Mouse (Mus musculus) megakaryocyte-erythroid progenitor cell, adult 5-6 weeks (primary cell): Measurements from ENCODE around the gene Msi2. TPM values are rescaled to one million over a fixed set of nuclear protein-coding genes. Genes with fewer than 3 reads are reported as not detected.

ENCODE experiments used
- ATAC-seq: replicated peaks from 2 replicates; pipeline ENCODE4 v1.8.0; 2016; ENCODE audit warnings: mild to moderate bottlenecking, inconsistent platforms; ENCODE audit not compliant: severe bottlenecking, poor library complexity, low FRiP score, low TSS enrichment
- total RNA-seq, 2 experiments: library from RNA; stranded (forward) in 1 of 2; stranded (reverse) in 1 of 2; fragments of 200-1000, 215-1000 nt in 1 of 2; fragments of >200 nt in 1 of 2; fragmentation: Nextera tagmentation in 1 of 2; gene quantifications; 2 replicates each; pipeline ENCODE4 v1.2.3; 2014 to 2017

Gene Msi2
- total RNA-seq (2014; fragmentation: Nextera tagmentation) (89.1 and 92.4 TPM in 2 replicates), total RNA-seq (2017) (111 and 162 TPM in 2 replicates)

DNA sequence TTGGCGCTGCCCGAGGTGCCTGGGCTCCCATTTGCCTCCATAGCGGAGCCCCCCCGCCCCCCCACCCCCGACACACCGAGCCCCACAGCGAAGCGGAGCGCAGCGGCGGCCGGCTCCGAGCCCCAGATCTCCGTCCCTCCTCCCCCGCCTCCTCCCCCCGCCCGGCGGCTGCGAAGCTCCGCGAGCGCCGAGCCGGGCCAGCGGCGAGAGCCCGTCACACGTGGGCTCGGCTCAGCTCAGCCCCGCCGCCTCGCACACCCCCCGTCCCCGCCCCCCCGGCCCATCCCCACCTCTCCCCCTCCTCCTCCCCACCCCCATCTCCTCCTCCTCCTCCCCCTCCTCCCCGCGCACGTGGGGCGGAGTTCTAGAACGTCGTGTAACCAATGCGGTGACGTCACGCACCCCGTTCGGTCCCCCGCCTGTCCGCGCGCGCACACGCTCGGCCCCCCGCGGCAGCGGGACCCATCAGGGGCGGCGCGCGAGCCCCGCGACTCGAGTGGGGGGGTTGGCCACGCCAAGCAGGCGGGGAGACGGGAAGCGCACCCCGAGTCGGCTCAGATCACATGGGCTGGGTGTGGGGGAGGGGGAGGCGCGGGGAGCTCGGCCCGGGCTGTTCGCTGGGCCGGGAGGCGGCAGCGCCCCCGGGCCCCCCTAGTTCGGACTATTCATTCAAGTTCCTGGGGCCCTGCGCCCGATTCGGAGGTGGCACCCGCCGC, at the start of gene Msi2:
TSS of gene Msi2 (minus strand) at position 464 of the 716 bp plus-strand sequence.
- ATAC-seq = peak; percentile 49

DNA sequence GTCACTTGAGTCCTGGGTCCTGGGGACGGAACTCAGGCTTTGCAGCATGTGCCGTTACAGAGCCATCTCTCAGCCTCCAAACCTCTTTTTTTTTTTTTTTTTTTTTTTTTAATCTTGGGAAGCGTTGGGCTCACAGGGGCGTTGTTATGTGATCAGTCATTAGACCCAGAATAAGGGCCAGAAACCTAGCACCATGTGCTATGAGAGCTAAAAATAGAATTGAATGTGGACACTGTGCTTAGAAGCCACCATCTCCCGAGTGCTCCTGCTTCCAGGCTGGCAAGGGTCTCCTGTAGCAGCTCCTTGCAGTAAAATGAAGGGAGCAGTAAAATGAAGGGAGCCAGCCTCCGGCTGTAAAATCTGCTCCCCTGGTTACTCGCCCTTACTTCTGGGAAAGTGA, 47.3 kb upstream of the Msi2 start:
- no peak for ATAC-seq

DNA sequence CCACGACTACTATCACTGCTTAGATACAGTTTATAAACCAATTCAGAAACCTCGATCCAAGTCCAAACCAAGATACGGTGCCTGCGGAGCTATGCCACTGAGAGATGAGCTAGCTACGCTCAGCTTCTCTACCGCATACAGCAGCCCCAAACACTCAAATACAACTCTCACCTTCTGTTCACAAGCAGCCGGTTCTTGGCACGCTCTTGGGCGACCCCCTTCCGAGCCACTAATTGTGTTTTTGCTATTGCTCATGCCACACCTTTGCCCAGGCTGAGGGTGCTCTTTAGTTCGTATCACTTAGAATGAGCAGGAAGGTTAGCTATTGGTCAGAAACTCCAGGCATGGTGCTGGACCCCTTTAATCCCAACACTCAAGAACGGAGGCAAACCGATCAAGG, 45.1 kb upstream of the Msi2 start:
- ATAC-seq = no peak

DNA sequence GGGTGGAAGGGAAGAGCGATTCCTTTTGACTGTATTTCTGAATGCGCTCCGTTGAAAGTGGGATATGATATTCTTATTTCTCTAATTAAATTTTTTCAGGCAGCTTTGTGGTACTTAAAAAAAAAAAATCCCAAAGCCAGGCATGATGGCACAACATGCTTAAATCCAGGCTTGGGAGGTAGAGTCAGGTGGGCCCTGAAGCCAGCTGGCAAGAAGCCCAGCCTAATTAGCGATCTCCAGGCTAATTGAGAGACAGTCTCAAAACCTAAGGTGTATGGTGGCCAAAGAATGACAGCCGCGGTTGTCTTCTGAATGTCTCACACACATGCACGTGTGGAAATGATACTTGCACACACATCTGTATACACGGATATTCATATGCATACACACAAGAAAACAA, 41.2 kb upstream of the Msi2 start:
- no peak for ATAC-seq

DNA sequence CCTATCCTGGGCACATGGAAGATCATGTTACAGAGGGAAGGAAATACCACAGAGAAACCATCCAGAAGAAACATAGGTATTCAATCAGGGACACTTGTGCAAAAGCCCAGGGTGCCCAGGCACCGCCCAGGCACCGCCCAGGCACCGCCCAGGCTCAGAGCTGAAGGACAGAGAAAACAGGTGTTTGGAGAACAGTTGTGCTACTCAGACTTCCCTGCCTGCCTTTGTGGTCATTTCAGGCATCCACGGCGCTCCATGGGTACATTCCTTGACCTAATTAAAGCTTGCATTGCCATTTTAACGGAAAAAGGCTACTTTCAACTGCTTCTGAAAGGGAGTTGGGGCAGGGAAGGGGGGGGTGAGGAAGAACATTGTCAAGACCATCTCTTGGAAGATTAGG, 40.1 kb upstream of the Msi2 start:
- no peak for ATAC-seq

DNA sequence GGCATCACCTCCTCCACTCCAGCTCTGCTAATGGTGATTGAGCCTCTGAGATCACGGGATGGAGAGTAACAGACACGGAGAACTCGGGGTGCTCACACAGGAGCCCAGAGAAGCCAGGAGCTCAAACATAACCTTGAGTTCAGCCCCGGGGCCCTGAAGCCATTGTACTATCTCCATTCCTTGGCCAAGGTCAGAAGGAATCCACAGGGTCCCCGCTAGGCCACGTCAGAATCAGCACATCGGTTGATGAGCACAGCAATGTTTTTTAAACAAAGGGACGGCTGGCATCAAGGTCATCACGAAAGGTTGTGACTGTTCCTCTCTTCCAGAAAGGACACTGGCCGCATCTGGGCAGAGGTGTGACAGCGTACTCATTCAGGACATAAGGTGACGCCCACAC, 27.0 kb upstream of the Msi2 start:
- no peak for ATAC-seq

DNA sequence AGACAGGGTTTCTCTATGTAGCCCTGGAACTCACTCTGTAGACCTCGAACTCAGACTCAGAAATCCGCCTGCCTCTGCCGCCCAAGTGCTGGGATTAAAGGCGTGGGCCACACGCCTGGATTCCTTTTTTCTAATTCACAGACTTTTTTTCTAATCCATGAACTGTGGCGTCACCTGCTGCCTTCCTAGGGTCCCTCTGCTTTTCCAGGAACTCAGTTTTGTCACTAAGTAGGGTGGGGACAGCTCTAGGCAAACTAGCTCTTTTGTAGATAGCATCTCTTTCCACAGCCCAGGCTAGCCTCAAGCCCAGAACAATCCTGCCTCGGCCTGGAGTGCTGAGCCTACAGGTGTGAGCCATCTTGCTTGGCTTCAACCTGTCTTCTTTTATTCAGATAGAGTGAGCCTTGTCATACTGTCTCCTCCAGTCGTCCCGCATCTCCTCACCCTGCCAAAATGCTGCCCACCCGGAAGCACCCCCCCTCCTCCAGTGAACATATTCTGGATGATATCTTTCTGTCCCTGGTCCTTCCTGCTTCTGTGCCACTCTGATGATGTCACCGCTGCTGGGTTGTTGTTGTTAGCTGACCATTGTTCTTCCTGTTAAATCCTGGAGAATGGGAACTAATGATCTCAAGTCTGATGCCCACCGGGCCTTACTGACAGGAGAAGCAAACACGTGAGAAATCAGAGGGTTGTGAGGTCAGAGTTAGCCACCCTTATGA, 21.4 kb upstream of the Msi2 start:
- ATAC-seq = no peak

DNA sequence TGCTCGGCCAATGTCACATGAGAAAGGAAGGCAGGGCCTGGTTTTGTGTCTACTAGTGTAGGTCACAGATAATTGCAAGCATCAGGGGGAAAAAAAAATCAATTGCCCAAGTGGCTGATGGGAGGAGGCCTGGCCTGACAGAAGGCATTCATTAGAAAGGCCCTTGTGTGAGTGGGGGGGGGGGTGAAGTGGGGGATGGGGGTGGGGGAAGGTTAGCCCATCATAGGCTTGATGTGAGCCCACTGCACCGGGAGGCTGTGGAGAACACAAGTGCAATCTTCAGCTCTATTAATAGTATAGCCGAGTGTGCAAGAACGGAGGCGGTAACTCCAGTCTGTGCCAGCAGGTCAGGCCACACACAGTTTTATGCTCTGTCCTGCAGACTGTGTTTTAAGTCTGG, 11.1 kb upstream of the Msi2 start:
- ATAC-seq = no peak

DNA sequence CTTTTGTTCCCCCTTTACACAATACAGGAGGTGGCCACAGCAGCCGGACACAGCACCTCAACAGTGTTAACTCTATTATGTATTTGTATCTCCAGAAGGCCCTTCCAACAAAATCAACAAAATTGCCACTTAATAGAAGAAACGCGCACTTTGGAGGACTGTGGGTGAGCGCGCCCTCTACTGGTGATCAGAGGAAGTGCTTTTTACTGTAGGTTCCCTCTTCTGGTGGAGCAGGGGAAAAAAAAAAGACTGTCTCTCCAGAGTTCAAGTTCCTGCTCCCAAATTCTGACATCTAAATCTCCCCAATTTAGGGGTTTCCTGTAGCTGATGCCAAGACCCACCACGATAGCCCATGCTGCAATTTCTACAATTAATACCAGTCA, 10.2 kb upstream of the Msi2 start:
- ATAC-seq = peak; percentile 77

DNA sequence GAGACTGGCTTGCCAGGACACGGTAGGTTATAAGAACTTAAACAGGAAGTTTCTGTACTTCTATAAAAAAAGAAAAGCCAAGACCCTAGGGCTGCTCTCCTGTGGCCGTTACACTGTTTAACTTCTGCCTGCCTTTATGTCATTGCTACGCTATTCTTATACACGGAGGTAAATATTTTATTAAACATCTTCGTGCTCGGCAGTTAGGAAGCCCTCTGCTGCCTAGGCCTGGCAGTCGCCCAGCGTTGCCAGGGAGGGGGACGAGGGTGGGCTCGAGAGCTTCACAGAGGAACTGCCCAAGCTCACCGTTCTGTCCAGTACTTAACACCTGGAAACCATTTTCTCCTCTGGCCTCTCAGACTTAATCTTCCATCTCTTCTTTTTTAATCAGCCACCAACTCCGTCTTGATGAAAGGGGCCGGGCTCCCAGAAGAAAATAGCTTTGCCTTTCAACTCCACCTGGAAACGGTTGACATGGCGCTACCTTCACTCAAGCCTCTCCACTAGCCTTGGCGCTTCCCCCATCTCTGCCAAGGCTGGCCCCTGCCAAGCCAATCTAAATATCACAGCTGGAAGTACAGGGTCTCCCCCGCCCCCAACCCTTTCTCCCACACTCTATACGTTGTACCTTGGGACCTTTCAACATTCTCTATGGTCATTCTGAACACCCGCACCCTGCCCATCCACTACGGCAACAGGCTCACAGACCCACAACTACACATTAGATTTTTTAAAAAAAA, 9.6 kb upstream of the Msi2 start:
- ATAC-seq = peak; percentile 58

DNA sequence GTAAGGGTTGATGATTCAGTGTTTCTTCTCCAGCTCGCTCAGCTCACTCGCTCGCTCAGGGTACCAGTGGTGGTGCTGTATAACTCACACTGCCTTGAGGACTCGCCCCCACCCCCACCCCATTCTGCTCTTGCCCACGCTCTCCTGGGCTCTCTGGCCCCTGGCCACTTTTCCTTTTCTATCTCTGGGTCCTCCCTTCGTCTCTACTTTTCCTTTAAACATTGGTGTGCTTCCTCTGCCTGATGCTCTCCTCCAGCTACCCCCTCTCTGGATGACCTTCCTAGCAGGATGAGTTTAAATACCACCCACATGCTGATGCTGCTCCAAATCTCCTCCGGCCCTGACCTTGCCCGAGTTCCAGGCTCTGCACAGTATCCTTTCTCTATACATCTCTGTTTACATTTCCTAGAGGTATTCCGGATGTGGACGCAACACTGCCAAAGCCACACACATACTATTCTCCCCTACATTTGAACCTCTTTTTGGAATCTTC, 2.9 kb upstream of the Msi2 start:
- ATAC-seq = no peak

DNA sequence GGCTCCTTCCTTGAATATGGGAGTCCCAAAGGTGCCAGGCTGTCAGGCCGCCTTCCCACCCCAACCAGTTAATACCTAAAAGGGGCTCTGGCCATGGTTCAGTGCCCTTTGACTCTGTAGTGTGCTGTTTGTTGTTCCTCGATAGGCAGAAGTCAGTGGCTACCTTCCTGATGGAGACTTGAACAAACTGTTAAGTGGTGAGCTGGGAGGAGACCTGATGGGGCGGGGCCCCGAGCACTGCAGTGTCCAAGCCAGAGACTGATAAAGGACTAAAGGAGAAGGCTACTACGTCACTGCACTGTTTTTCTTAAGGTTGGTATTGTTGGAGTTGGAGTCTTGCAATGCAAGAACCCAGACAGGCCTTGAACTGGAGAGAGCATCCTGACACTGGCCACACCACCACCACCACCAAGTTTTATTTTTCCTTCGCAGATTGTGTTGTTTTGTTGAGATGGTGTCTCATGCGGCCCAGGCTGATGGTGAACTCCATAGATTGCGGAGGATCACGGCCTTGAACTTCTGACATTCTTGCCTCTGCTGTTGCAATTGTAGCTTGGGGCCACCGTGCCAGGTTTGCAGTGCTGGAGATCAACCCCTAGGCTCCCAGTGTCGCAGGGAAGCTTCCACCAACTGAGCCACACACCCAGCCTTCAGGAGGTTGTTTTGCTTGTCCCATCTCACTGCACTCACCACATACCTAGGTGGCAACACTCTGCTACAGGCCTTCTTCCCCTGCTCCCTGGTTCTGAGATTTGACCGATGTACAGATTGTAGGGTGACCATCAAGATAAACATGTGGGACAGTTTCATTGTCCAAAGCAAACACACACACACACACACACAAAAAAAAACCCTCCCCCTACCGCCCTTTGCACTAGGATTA, 2.2 kb upstream of the Msi2 start:
- ATAC-seq = peak; percentile 68

DNA sequence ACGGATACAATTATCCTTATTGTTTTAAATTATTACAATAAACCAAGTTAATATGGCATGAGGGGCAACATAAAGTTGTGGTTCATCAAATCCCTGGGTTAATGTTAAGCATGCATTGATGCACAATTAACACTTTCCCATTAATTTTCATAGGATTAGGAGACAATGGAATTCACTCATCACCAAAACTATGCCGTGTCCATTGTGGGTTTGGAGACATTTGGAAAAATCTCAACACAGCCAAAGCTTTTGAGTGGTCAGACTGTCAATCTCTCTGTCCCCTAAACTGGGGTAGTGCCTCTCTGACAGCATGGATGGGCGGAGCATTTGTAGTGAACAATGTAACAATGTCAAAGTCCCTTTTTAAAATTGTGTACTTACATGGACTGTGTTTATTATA, 1.3 kb upstream of the Msi2 start:
- no peak for ATAC-seq

DNA sequence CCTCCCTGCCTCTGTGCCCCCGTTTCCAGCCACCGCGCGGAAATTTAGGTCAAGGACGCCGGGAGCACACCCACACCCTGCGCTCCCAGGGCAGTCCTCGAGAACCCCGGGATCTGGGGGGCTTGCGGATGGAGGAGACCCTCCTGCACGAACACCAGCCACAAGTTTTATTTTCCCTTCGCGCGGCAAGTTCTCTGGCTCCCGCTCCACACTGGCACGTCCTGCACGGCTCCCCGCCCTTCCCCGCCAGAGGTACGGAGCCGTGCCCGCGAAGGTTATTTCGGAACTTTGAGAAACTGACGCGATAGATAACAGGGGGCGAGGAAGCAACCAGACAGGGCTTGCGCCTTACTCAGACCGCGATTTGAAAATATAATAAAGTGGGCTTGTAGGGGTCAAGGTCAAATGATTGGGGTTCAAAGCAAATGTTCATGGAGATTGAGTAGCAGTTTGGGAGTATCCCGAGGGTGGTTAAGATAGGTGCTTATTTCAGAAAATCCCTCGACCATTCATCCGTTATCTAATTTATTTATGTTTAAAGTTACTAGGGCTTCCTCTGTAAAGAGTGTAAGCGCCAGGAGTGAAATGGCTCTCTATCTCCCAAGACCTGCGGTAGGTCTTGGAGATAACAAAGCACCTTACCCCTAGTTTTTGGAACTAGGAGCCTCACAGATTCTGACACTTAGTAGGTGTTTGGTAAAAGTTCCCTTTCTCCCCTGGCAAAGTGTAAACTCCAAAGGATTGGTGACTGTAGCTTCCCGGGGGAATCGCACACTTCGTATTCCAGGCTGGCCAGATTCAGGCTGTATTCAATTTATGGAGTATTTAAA, 668 bp upstream of the Msi2 start:
- peak; percentile 45; the same call in 1 of the 2 replicates for ATAC-seq

DNA sequence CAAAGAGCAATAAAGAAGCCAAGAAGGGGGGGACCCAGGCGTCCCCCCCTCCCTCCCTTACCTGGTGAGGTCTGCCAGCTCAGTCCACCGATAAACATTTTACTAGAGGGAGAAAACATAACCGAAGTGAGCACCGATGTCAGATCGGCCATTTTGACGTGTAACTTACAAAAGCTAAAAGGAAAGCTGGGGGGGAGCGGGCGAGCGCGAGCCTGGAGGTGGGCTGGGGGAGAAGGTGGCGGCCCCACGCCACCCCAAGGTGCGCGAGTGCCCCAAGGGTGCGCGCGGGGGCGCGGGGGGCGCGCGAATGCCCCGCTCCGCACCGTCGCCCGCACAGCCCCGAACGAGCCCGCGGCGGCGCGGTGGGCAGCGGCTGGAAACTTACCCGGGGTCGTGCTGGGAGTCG, 666 bp downstream of the Msi2 start:
- no peak for ATAC-seq

DNA sequence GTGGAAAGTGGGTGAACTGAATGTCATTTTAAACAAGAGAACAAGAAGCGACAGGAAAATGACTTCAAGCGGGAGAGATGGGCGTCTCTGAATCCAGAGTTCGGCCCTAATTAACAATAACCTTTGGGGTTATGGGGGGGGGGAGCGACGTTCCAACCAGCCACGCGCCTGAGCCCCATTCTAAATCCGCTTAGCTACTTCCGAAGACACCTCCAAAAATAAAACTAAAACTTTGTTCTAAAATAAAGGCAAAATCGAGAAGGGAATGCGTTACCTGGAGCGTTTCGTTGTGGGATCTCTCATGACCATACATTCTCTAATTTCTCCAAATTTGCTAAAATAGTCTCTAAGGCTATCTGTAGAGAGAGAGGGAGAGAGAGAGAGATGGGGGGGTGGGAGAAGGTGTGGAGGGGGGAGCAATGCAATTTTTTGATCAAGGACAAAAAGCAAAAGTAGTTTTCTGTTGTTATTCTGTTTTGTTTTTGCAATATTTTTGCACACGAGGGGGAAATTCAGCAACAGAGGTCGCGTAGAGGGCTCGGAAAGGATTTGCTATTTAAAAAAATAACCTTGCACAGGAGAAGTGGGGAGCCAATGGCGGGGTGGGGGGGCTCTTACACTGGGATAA, 1.2 kb downstream of the Msi2 start:
- no peak for ATAC-seq

DNA sequence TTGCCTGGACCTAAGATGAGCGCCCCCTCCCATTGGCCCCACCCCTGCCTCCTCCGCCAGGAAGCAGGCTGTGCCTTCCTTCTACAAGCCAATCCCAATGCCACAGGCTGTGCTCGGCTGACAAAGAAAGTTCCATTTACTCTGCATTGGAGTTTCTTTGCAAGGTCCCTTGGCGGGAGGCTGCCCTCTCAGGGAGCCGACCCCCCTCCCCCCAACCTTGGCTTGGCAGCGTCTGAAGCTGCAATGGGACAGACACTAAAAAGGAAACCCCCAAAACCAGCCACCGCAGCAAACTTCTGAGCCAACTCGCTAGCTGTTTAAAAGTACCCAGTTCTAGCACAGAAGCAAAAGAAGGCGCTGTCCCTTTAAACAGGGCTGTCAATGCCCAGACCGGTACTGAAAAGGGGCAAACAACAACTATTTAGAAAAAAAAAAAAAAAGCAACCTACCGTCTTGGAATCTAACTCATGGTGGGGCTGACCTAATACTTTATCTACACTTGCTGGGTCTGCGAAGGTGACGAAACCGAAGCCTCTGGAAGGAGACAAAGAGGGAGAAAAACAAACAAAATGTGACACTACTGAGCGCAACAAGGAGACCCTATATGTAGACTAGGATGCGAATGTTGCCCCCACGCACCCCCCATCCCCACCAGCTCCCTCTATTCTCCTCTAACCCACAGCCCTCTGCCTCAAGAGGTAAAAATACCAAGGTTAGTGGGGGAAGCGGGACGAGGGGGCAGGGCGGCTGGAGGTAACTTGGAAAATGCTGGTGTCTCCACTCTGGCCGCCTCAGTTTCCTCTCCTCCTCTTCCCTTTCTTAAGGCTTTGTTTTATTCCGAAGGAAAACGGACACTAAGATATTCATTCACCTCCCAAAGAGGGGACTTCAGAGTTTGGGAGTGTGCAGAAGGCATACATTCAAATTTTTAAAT, 2.0 kb downstream of the Msi2 start:
- ATAC-seq = peak; percentile 13; the same call in 1 of the 2 replicates
